In genomic region chr15:83223208-83223962, GRCm38 (mm10) we compare ENCODE assay signal across 8 mouse cellular contexts. TPM values are rescaled to one million over a fixed set of nuclear protein-coding genes. Genes with fewer than 3 reads are reported as not detected.
A peak's percentile ranks its signal among the peaks of the same experiment; 100 is the strongest.
DNase-seq lines count a peak whose midpoint lies in the region; ATAC-seq and TF ChIP-seq lines count a peak whose summit lies in the region.

No protein-coding gene starts in this region.

- no peak for TF ChIP-seq POLR2A in CH12.LX (IDR thresholded peaks at IDR 0.05; ENCODE audit: low read depth, low read length)
- TF ChIP-seq POLR2A in olfactory bulb, adult 2 months (IDR thresholded peaks at IDR 0.05; ENCODE audit: insufficient read depth, low read depth, low read length) = no peak

- WGBS in intestine, embryonic 15.5 days = 10% methylated on average over 11 of the region's 11 CpGs
- 40% methylated on average over 11 of the region's 11 CpGs for WGBS in liver, embryonic 16.5 days (ENCODE audit: insufficient replicate concordance)
- 53% methylated on average over 11 of the region's 11 CpGs for WGBS in olfactory bulb, adult 2 months

- TF ChIP-seq EP300 in CH12.LX (IDR thresholded peaks at IDR 0.05; ENCODE audit: low read length) = peak; percentile 56

- peak overlapping the region; percentile 74 for H3K27ac ChIP-seq in CH12.LX (ENCODE audit: insufficient read depth, low read depth)
- H3K27ac ChIP-seq in intestine, embryonic 15.5 days = peak overlapping the region; percentile 92
- peak overlapping the region; percentile 29 for H3K27ac ChIP-seq in liver, embryonic 16.5 days (ENCODE audit: low read length)
- peak overlapping the region; percentile 23; the same call in 1 of the 2 replicates for H3K27ac ChIP-seq in olfactory bulb, adult 2 months (ENCODE audit: insufficient read depth, low read depth, low read length)

- dilution Hi-C loops in CH12.LX (cut with MboI; ENCODE audit: extremely low pct_ligation_motif_present, extremely low pct_unique_long_range_greater_than_20kb, low sequenced_read_pairs) = no loop called here

- H3K36me3 ChIP-seq in CH12.LX (replicated peaks in 1 of 2; ENCODE audit: control insufficient read depth in 1 of 2, insufficient read depth in 1 of 2, low read length in 1 of 2) = peaks cover 10 to 29% of the 10 kb centered on the region in 2 experiments
- no peaks in the 10 kb centered on the region for H3K36me3 ChIP-seq in intestine, embryonic 15.5 days
- H3K36me3 ChIP-seq in liver, embryonic 16.5 days (ENCODE audit: control insufficient read depth, insufficient read depth) = no peaks in the 10 kb centered on the region

- in situ Hi-C loops in CH12.LX (cut with MboI; ENCODE audit: low pct_ligation_motif_present, low pct_unique_long_range_greater_than_20kb, low sequenced_read_pairs) = loop anchor here (25.0 kb wide), 2 partner anchors 289 to 411 kb away; partner anchors contain the start of gene Ttll1

- peaks cover 27 to 55% of the 10 kb centered on the region in 2 experiments for H3K4me1 ChIP-seq in CH12.LX (ENCODE audit: control insufficient read depth in 1 of 2, insufficient read depth in 2 of 2)
- peaks cover 29% of the 10 kb centered on the region for H3K4me1 ChIP-seq in intestine, embryonic 15.5 days (replicated peaks)
- H3K4me1 ChIP-seq in liver, embryonic 16.5 days (ENCODE audit: control insufficient read depth, low read depth, low read length) = peaks cover 7% of the 10 kb centered on the region; the same call in 1 of the 2 replicates
- H3K4me1 ChIP-seq in olfactory bulb, adult 2 months (ENCODE audit: control insufficient read depth, insufficient read depth, low read length) = peaks cover 20% of the 10 kb centered on the region

- no peaks in the 10 kb centered on the region for H3K79me2 ChIP-seq in CH12.LX (replicated peaks; ENCODE audit: control insufficient read depth, extremely low read depth, insufficient read depth, poor library complexity, severe bottlenecking)

- ATAC-seq in intestine, embryonic 15.5 days = peak; percentile 91
- peak; percentile 55 for ATAC-seq in liver, embryonic 16.5 days (ENCODE audit: low read depth)
- no peak; the same call in 1 of the 2 replicates for ATAC-seq in megakaryocyte-erythroid progenitor cell, adult 5-6 weeks (replicated peaks; ENCODE audit: low FRiP score, low TSS enrichment, poor library complexity, severe bottlenecking)
- ATAC-seq in monocyte, adult 5-6 weeks (replicated peaks; ENCODE audit: insufficient number of reproducible peaks, low FRiP score, low TSS enrichment, poor library complexity, severe bottlenecking) = no peak

- no peaks in the 10 kb centered on the region for H3K27me3 ChIP-seq in CH12.LX (replicated peaks)
- H3K27me3 ChIP-seq in intestine, embryonic 15.5 days (replicated peaks) = no peaks in the 10 kb centered on the region
- H3K27me3 ChIP-seq in liver, embryonic 16.5 days (ENCODE audit: control insufficient read depth, insufficient read depth, low read depth, low read length) = no peaks in the 10 kb centered on the region

- no peak overlapping the region for H3K4me3 ChIP-seq in CH12.LX (replicated peaks in 1 of 3; ENCODE audit: low read depth in 2 of 3, low read length in 2 of 3, poor library complexity in 1 of 3)
- H3K4me3 ChIP-seq in intestine, embryonic 15.5 days (replicated peaks) = no peak overlapping the region
- H3K4me3 ChIP-seq in liver, embryonic 16.5 days (ENCODE audit: low read depth, low read length) = no peak overlapping the region
- H3K4me3 ChIP-seq in olfactory bulb, adult 2 months (ENCODE audit: insufficient read depth, low read depth, low read length) = no peak overlapping the region

- DNase-seq in CH12.LX (ENCODE audit: extremely low read depth) = peak; percentile 89
- DNase-seq in brain, adult 2 months (ENCODE audit: low read depth, low spot score) = peak; percentile 44
- peak; percentile 71 to 86 for DNase-seq in gastrocnemius, postnatal 4 days (ENCODE audit: low spot score in 2 of 2)

- no peak for TF ChIP-seq RAD21 in CH12.LX (IDR thresholded peaks at IDR 0.05; ENCODE audit: low read depth, low read length)

- H3K9me3 ChIP-seq in CH12.LX (replicated peaks; ENCODE audit: low read length) = peaks cover 8% of the 10 kb centered on the region
- 0 out of 2 replicates have a peak, but pooled peaks cover 3% of the 10 kb centered on the region for H3K9me3 ChIP-seq in intestine, embryonic 15.5 days
- H3K9me3 ChIP-seq in liver, embryonic 16.5 days (replicated peaks; ENCODE audit: control insufficient read depth, low read length) = no peaks in the 10 kb centered on the region

- peak overlapping the region; percentile 30 for H3K9ac ChIP-seq in CH12.LX (ENCODE audit: insufficient read depth, low read depth)
- no peak overlapping the region for H3K9ac ChIP-seq in intestine, embryonic 15.5 days
- no peak overlapping the region for H3K9ac ChIP-seq in liver, embryonic 16.5 days (ENCODE audit: low read depth, low read length)

- H3K4me2 ChIP-seq in CH12.LX (ENCODE audit: insufficient read depth, low read depth, poor library complexity, severe bottlenecking) = peak overlapping the region; percentile 38
- peak overlapping the region; percentile 28 for H3K4me2 ChIP-seq in intestine, embryonic 15.5 days (replicated peaks)
- H3K4me2 ChIP-seq in liver, embryonic 16.5 days (ENCODE audit: low read depth, low read length) = no peak overlapping the region

- TF ChIP-seq CTCF in CH12.LX (conservative IDR thresholded peaks at IDR 0.05 in 1 of 2, IDR thresholded peaks at IDR 0.05 in 1 of 2; ENCODE audit: low read depth in 2 of 2, low read length in 2 of 2) = no peak
- no peak for TF ChIP-seq CTCF in olfactory bulb, adult 2 months (IDR thresholded peaks at IDR 0.05; ENCODE audit: insufficient read depth, low read depth, low read length)

TF ChIP-seq in CH12.LX, 34 proteins besides CTCF, POLR2A, EP300 and RAD21:
- no peak for TF ChIP-seq ELF1 (IDR thresholded peaks at IDR 0.05; ENCODE audit: low read depth, low read length)
- no peak for TF ChIP-seq ZC3H11A (IDR thresholded peaks at IDR 0.05; ENCODE audit: low read depth, low read length)
- peak; percentile 76 for TF ChIP-seq MAZ (IDR thresholded peaks at IDR 0.05; ENCODE audit: low read depth, low read length)
- 0 out of 2 replicates have a peak, but pooled peaks have one; percentile 6 for TF ChIP-seq RCOR1 (conservative IDR thresholded peaks at IDR 0.05; ENCODE audit: low read depth, low read length)
- TF ChIP-seq MEF2A (IDR thresholded peaks at IDR 0.05; ENCODE audit: borderline replicate concordance, low read depth, low read length) = peak; percentile 78
- no peak for TF ChIP-seq CHD1 (IDR thresholded peaks at IDR 0.05; ENCODE audit: low read depth, low read length)
- TF ChIP-seq TCF12 (IDR thresholded peaks at IDR 0.05; ENCODE audit: low read depth, low read length) = peak; percentile 78
- no peak; the same call in 1 of the 2 replicates for TF ChIP-seq ZMIZ1 (IDR thresholded peaks at IDR 0.05; ENCODE audit: low read depth, low read length)
- TF ChIP-seq GABPA (IDR thresholded peaks at IDR 0.05; ENCODE audit: insufficient replicate concordance, low read depth, low read length) = no peak
- TF ChIP-seq MXI1 (IDR thresholded peaks at IDR 0.05; ENCODE audit: low read depth, low read length) = peak; percentile 58; the same call in 1 of the 2 replicates
- TF ChIP-seq KAT2A (IDR thresholded peaks at IDR 0.05; ENCODE audit: insufficient replicate concordance, low read length) = no peak
- TF ChIP-seq E2F4 (IDR thresholded peaks at IDR 0.05; ENCODE audit: insufficient replicate concordance, low read depth, low read length) = no peak
- TF ChIP-seq UBTF (IDR thresholded peaks at IDR 0.05; ENCODE audit: low read depth, low read length) = no peak
- peak; percentile 54; the same call in 1 of the 2 replicates for TF ChIP-seq IRF4 (IDR thresholded peaks at IDR 0.05; ENCODE audit: low read depth, low read length)
- no peak for TF ChIP-seq PAX5 (IDR thresholded peaks at IDR 0.05; ENCODE audit: low read length)
- TF ChIP-seq TBP (conservative IDR thresholded peaks at IDR 0.05; ENCODE audit: low read depth, low read length) = no peak
- peak; percentile 86 for TF ChIP-seq ETS1 (conservative IDR thresholded peaks at IDR 0.05; ENCODE audit: low read depth, low read length)

RNA-seq across cellular contexts. Expression of gene A4galt, which starts 28.2 kb away (rescaled TPM):
- total RNA-seq in CH12.LX (2012; rRNA removed) = 23.6 and 29.8 TPM in 2 replicates
- total RNA-seq in CH12.LX (2014; rRNA removed) = 14.8 and 15.9 TPM in 2 replicates
- 11.2 and 11.4 TPM in 2 replicates for polyA plus RNA-seq in CH12.LX (2012; ENCODE audit: insufficient read length, low read depth)
- total RNA-seq in gastrocnemius, postnatal 4 days (2021) = 10 to 100 TPM in 1 of 2 experiments, 1 to 10 TPM in 1; 9.7 to 11.0 TPM
- 3.3 and 4.2 TPM in 2 replicates for polyA plus RNA-seq in intestine, embryonic 15.5 days (2015; fragmentation: Nextera tagmentation; extraction: Ambion mirVana)
- 0.13 TPM in 1 of 2 replicates, not detected in the other for polyA plus RNA-seq in liver, embryonic 16.5 days (2015; fragmentation: Nextera tagmentation; extraction: Ambion mirVana)
- not detected in 2 replicates for polyA plus RNA-seq in olfactory bulb, adult 2 months (2012; ENCODE audit: insufficient read depth, insufficient read length, low replicate concordance, missing spikeins)
- not detected in 2 replicates for total RNA-seq in megakaryocyte-erythroid progenitor cell, adult 5-6 weeks (2014; fragmentation: Nextera tagmentation)
- not detected in 2 replicates for total RNA-seq in megakaryocyte-erythroid progenitor cell, adult 5-6 weeks (2017)
- total RNA-seq in monocyte, adult 5-6 weeks (2017) = 0.29 to 2.5 TPM in 2 of 3 replicates, not detected in the other

RNA-seq across cellular contexts. Expression of gene Cyb5r3, which starts 51.0 kb away (rescaled TPM):
- total RNA-seq in CH12.LX (2012; rRNA removed) (54.3 and 59.1 TPM in 2 replicates), CH12.LX (2014; rRNA removed) (30.1 and 35.7 TPM in 2 replicates)
- 92.7 and 102 TPM in 2 replicates for polyA plus RNA-seq in CH12.LX (2012; ENCODE audit: insufficient read length, low read depth)
- total RNA-seq in gastrocnemius, postnatal 4 days (2021) = 100 to 1,000 TPM; 171 TPM
- polyA plus RNA-seq in intestine, embryonic 15.5 days (2015; fragmentation: Nextera tagmentation; extraction: Ambion mirVana) = 176 and 218 TPM in 2 replicates
- polyA plus RNA-seq in liver, embryonic 16.5 days (2015; fragmentation: Nextera tagmentation; extraction: Ambion mirVana) = 142 and 171 TPM in 2 replicates
- not detected in 2 replicates for polyA plus RNA-seq in olfactory bulb, adult 2 months (2012; ENCODE audit: insufficient read depth, insufficient read length, low replicate concordance, missing spikeins)
- 89.4 and 102 TPM in 2 replicates for total RNA-seq in megakaryocyte-erythroid progenitor cell, adult 5-6 weeks (2014; fragmentation: Nextera tagmentation)
- total RNA-seq in megakaryocyte-erythroid progenitor cell, adult 5-6 weeks (2017) = 33.0 and 55.6 TPM in 2 replicates
- 58.3 to 66.1 TPM (median 60.8 TPM) in 3 replicates for total RNA-seq in monocyte, adult 5-6 weeks (2017)

Comparison
In these comparisons a context has a peak if more than half of its experiments do, and no peak if none do; other contexts are left out.
1. H3K27ac ChIP-seq: peak in every context shown above with its lines; median percentile 92 in intestine, embryonic 15.5 days; 74 in CH12.LX; 29 in liver, embryonic 16.5 days; 23 in olfactory bulb, adult 2 months.
2. ATAC-seq: peak in intestine, embryonic 15.5 days (single experiment) and liver, embryonic 16.5 days (single experiment); none in megakaryocyte-erythroid progenitor cell, adult 5-6 weeks (single experiment) and monocyte, adult 5-6 weeks (single experiment).
3. Peak in every context shown above with its lines, with median percentiles within 50 percentile points of each other: DNase-seq.